Mouse (Mus musculus) forebrain, embryonic 11.5 days (tissue): ENCODE data around the gene Ushbp1. TPM values are rescaled to one million over a fixed set of nuclear protein-coding genes. Genes with fewer than 3 reads are reported as not detected.
"Not testable (repeated sequence)": the region's sequence is repeated elsewhere in the genome, so short reads cannot be mapped to it uniquely, and the experiment has no call there.

Experiments used
- ATAC-seq: fragments of 200-750 bp; cut with Nextera tagmentation; replicated peaks from 2 replicates; pipeline ENCODE4 v1.8.0; 2017; ENCODE audit warnings: moderate TSS enrichment; ENCODE audit not compliant: low FRiP score
- DNase-seq: peaks from one replicate; pipeline ENCODE4 v3.0.0-alpha.2; 2017; ENCODE audit warnings: low spot score
- H3K27ac ChIP-seq: fragments of 300-500 bp; sonication (generic); 2 replicates; pipeline ENCODE4 v1.5.1; 2014; ENCODE audit warnings: low read depth, low read length
- H3K27me3 ChIP-seq: fragments of 300-500 bp; sonication (generic); 2 replicates; pipeline ENCODE4 v1.6.1; 2014; ENCODE audit warnings: mild to moderate bottlenecking, low read length, mixed read lengths; ENCODE audit not compliant: control insufficient read depth, insufficient read depth
- H3K36me3 ChIP-seq: fragments of 300-500 bp; sonication (generic); 2 replicates; pipeline ENCODE4 v1.6.1; 2014; ENCODE audit warnings: mild to moderate bottlenecking, low read length, moderate library complexity, mixed read lengths; ENCODE audit not compliant: control insufficient read depth, insufficient read depth
- H3K4me1 ChIP-seq: fragments of 300-500 bp; sonication (generic); replicated peaks from 2 replicates; pipeline ENCODE4 v1.6.1; 2014; ENCODE audit warnings: low read length, mixed read lengths; ENCODE audit not compliant: control insufficient read depth, insufficient read depth
- H3K4me2 ChIP-seq: fragments of 300-500 bp; sonication (generic); 2 replicates; pipeline ENCODE4 v1.6.1; 2014; ENCODE audit warnings: low read depth, mild to moderate bottlenecking, low read length, moderate library complexity, mixed read lengths; ENCODE audit not compliant: severe bottlenecking
- H3K4me3 ChIP-seq: fragments of 300-500 bp; sonication (generic); 2 replicates; pipeline ENCODE4 v1.5.1; 2014; ENCODE audit warnings: low read depth, low read length
- H3K9ac ChIP-seq: fragments of 300-500 bp; sonication (generic); 2 replicates; pipeline ENCODE4 v1.6.1; 2014; ENCODE audit warnings: low read length
- H3K9me3 ChIP-seq: fragments of 300-500 bp; sonication (generic); 2 replicates; pipeline ENCODE4 v1.6.1; 2016; ENCODE audit warnings: low read length, mixed read lengths; ENCODE audit not compliant: control insufficient read depth
- WGBS: fragments of 180-500 bp; shearing (Covaris S2); extraction: QIAGEN DNeasy Blood & Tissue Kit; methylation state at CpG from one replicate; pipeline ENCODE4 v1.1.7; 2014; 5-methylcytosine and 5-hydroxymethylcytosine counted together
- polyA plus RNA-seq: library from polyadenylated mRNA; unstranded; fragments of >200 nt; fragmentation: Nextera tagmentation; extraction: Ambion mirVana; gene quantifications from 2 replicates; pipeline ENCODE4 v1.2.1, GENCODE M21; 2014

Ushbp1 gene
- polyA plus RNA-seq, 1 experiment from 2014 or later: 4.2 TPM

DNA sequence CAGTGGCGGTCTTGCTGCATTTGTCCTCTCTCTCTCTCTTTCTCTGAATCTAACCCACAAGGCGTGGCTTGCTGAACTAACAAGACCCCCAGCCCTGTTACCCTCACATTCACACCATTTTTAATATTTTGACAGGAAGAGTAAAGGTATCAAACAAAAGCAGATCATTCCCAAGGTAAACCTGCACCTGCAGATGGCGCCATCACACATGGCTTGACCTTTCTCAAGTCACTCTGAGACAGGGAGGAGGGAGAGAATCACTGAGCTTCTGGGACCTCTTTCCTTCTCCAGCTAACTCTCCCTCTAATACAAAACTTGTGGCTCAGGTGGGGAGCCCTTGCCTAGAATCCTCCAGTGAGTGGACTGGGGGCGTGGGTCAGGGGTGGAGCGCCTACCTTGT, 55.0 kb downstream of the Ushbp1 start:
- WGBS: 71% methylated on average over 5 of the region's 5 CpGs
- H3K4me3 ChIP-seq: no peak overlapping the region
- ATAC-seq (no peak), DNase-seq (no peak)
- no peaks in the 10 kb centered on the region for H3K27me3 ChIP-seq
- no peak overlapping the region for H3K9ac ChIP-seq
- H3K4me1 ChIP-seq: no peaks in the 10 kb centered on the region
- no peaks in the 10 kb centered on the region for H3K9me3 ChIP-seq
- no peaks in the 10 kb centered on the region; the same call in 1 of the 2 replicates for H3K36me3 ChIP-seq
- H3K27ac ChIP-seq: no peak overlapping the region
- H3K4me2 ChIP-seq: no peak overlapping the region

DNA sequence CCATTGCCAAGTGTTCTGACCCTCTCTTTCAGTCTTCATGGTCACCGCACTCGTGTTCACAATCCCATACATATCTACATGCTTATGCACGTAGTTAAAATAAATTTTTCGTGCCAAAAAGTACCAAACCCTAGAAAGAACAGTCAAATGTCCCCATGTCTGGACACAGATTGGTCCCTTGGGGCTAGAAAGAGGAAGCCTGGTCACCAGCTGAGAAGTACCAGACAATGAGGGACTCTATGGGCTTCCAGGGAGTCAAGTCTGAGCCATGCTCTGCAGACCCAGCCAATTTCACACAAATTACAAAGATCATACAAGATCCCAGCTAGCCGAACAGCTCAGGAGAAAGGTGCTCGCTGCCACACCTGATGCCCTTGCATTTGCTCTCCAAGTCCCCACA, 57.8 kb downstream of the Ushbp1 start:
- not testable (repeated sequence) for H3K36me3 ChIP-seq, ATAC-seq
- 92% methylated on average over 5 of the region's 6 CpGs for WGBS

More for the DNA sequence above, 57.8 kb downstream of the Ushbp1 start:
- not testable (repeated sequence) for H3K4me3 ChIP-seq, H3K27me3 ChIP-seq, H3K4me2 ChIP-seq, H3K4me1 ChIP-seq, H3K9me3 ChIP-seq, H3K27ac ChIP-seq, H3K9ac ChIP-seq, DNase-seq

Other genes starting within 250 kb of the Ushbp1 start
- gene Myo9b, start 123.1 kb downstream of the Ushbp1 start, polyA plus RNA-seq: 24.3 and 32.5 TPM in 2 replicates
- gene Haus8, start 122.9 kb downstream of the Ushbp1 start, polyA plus RNA-seq: 61.0 and 66.8 TPM in 2 replicates
- gene Use1, start 29.0 kb downstream of the Ushbp1 start, polyA plus RNA-seq: 69.3 and 82.5 TPM in 2 replicates
- gene Ocel1, start 24.5 kb downstream of the Ushbp1 start, polyA plus RNA-seq: 2.9 and 3.3 TPM in 2 replicates
- gene Nr2f6, start 13.8 kb downstream of the Ushbp1 start, polyA plus RNA-seq: 49.1 and 51.4 TPM in 2 replicates
- gene Babam1, start 1.1 kb upstream of the Ushbp1 start, polyA plus RNA-seq: 106 and 119 TPM in 2 replicates
- gene Ankle1, start 10.2 kb upstream of the Ushbp1 start, polyA plus RNA-seq: 38.7 and 42.2 TPM in 2 replicates
- gene Abhd8, start 67.9 kb upstream of the Ushbp1 start, polyA plus RNA-seq: 76.6 and 76.7 TPM in 2 replicates
- 186 TPM in 2 replicates for gene Mrpl34, start 69.2 kb upstream of the Ushbp1 start, polyA plus RNA-seq
- 133 and 146 TPM in 2 replicates for gene Dda1, start 73.4 kb upstream of the Ushbp1 start, polyA plus RNA-seq
- 5.7 and 9.3 TPM in 2 replicates for gene Ano8, start 90.2 kb upstream of the Ushbp1 start, polyA plus RNA-seq
- gene Gtpbp3, start 92.3 kb upstream of the Ushbp1 start, polyA plus RNA-seq: 7.9 and 10.8 TPM in 2 replicates
- 42.5 and 43.4 TPM in 2 replicates for gene Plvap, start 116.0 kb upstream of the Ushbp1 start, polyA plus RNA-seq
- 0.29 TPM in 1 of 2 replicates, not detected in the other for gene Ccdc194, start 129.9 kb upstream of the Ushbp1 start, polyA plus RNA-seq
- 3.1 and 4.9 TPM in 2 replicates for gene Bst2, start 141.7 kb upstream of the Ushbp1 start, polyA plus RNA-seq
- gene Mvb12a, start 147.1 kb upstream of the Ushbp1 start, polyA plus RNA-seq: 50.1 and 62.8 TPM in 2 replicates
- 0.15 TPM in 1 of 2 replicates, not detected in the other for gene Tmem221, start 163.1 kb upstream of the Ushbp1 start, polyA plus RNA-seq
- not detected in 2 replicates for gene Nxnl1, start 170.8 kb upstream of the Ushbp1 start, polyA plus RNA-seq
- 18.4 and 19.1 TPM in 2 replicates for gene Slc27a1, start 173.1 kb upstream of the Ushbp1 start, polyA plus RNA-seq
- 218 and 238 TPM in 2 replicates for gene Pgls, start 196.4 kb upstream of the Ushbp1 start, polyA plus RNA-seq
- gene Fam129c, start 201.8 kb upstream of the Ushbp1 start, polyA plus RNA-seq: 3.2 and 4.3 TPM in 2 replicates
- 41.8 and 48.6 TPM in 2 replicates for gene Colgalt1, start 215.2 kb upstream of the Ushbp1 start, polyA plus RNA-seq